Mouse (Mus musculus) gastrocnemius, adult 8-10 months (tissue): Measurements from ENCODE around the gene Vmn1r237. TPM values are rescaled to one million over a fixed set of nuclear protein-coding genes. Genes with fewer than 3 reads are reported as not detected.

Source experiments
- DNase-seq, 2 experiments: peaks; one replicate each; pipeline ENCODE4 v3.0.0; 2022; ENCODE audit warnings: low spot score in 2 of 2
- microRNA-seq: library from miRNA; unstranded; fragments of <30 nt; microRNA quantifications from one replicate; pipeline ENCODE4 v1.2.0, GENCODE M21; 2022
- total RNA-seq, 4 experiments: library from RNA; stranded (reverse); gene quantifications; 2 replicates each; pipeline ENCODE4 v1.2.4; 2022

Gene Vmn1r237
- not detected for total RNA-seq

DNA sequence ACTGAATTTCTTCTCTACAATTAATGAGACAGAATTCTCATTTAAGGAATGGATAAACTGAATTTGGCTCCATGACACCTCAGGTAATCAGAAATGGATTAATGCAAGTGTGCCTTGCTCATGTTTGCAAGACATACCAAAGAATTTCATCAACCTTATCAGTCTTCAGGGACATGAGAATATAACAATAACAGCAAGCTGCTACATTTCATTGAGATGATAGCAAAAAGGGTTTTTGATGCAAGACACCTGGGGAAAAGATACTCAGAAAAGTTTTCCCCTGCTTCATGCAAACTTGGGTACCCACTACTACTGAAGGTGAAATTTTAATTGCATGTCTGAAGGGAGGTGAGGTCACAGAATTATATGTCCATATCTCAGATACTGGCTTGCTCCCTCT lies at the start of gene Vmn1r237:
TSS of gene Vmn1r237 (plus strand) at position 301 of the 400 bp plus-strand sequence.
- no peak for DNase-seq

DNA sequence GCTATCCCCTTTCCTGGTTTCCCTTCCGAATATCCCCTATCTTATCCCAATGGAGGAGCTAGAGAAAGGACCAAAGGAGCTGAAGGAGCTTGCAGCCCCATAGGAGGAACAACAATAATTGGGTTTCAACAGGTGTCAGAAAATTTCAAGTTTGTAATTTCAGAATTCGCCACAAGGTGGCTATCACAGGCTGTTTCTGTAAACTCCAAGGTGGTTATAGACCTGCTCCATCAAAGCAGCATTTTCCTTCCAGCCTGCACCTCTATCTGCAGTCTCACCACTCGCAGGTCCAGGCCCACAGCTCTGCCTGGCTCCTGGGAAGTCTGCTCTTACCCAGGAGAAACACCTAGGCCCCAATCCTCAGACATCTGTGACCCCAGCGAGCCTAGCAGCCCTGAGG lies 39.6 kb upstream of the Vmn1r237 start:
- DNase-seq, result no peak

DNA sequence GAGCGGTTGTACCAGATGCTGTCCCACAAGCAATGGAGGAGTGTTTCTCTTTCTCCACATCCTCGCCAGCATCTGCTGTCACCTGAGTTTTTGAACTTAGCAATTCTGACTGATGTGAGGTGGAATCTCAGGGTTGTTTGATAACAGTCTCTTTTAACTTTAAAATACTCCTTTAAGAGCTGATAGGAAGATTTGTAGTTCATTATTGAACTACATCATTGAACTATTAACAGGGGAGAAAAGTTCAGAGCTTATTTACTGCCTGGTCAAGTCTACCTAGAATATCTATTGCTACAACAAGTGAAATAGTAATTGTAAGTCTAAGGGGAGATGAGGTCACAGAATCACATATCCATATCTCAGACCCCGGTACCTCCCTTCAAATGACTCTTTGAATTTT lies 29.0 kb upstream of the Vmn1r237 start, which contains the start of gene Vmn1r236:
TSS of gene Vmn1r236 (plus strand) at position 301 of the 400 bp plus-strand sequence.
- DNase-seq, result no peak

DNA sequence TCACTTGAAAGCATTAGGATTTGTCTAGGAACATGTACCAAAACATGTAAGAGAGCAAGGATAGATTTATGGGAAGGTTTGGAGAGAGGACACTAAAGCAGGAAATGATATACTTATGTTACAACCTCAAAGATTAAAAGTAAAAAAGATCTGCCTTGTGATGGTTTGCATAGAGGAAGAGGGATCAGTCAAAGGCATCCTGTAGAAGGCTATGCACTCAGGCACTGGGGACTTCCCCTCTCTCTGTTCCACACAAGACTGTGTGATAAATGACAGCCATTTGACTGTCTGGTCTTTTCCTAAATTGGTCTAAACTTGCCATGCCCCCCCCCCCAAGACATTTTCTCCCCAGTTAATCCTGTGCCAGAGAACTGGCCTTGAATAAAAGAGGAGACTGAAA lies 27.3 kb upstream of the Vmn1r237 start:
- DNase-seq, result no peak

DNA sequence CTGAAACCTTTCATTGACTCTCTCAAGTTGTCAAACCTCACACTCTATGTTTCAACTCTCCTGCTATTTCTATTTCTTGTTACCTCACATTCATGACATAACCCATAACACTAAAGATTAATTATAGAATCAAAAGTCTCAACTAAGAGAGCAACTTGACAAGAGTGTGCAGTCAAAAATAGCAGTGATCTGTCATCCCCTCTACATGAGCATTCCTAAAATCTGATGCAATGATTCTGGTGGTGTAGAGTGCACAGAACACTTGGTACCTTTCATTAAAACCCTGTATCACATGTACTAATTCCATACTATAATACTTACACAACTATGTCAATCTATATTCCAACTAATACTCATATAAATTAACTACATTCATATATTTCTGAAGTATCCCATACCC lies 22.0 kb upstream of the Vmn1r237 start:
- no peak for DNase-seq

Small RNA genes within 50 kb of the gene (microRNA-seq; reads per million reads assigned to microRNA genes)
- not detected for gene Gm26384

Other genes starting within 250 kb of the Vmn1r237 start
- gene Vmn1r234, start 85.8 kb upstream of the Vmn1r237 start, total RNA-seq, result not detected
- not detected for gene Vmn1r235, start 55.5 kb upstream of the Vmn1r237 start, total RNA-seq
- gene Vmn1r236, start 28.9 kb upstream of the Vmn1r237 start, total RNA-seq, result not detected
- gene Zfp677, start 71.9 kb downstream of the Vmn1r237 start, total RNA-seq, result 1 to 10 TPM in 1 of 4 experiments, under 1 TPM in 3; 0.80 to 1.5 (median 0.87) TPM
- 1 to 10 TPM in 2 of 4 experiments, under 1 TPM in 2; 0.77 to 1.9 (median 1.1) TPM for gene Zfp54, start 111.4 kb downstream of the Vmn1r237 start, total RNA-seq
- gene Zfp51, start 138.5 kb downstream of the Vmn1r237 start, total RNA-seq, result 10 to 100 TPM; 10.5 to 11.7 (median 10.9) TPM
- gene Zfp53, start 177.1 kb downstream of the Vmn1r237 start, total RNA-seq, result 1 to 10 TPM; 1.3 to 1.8 (median 1.5) TPM
- gene Zfp52, start 223.7 kb downstream of the Vmn1r237 start, total RNA-seq, result 10 to 100 TPM in 1 of 4 experiments, 1 to 10 TPM in 3; 6.9 to 11.4 (median 8.5) TPM